Mouse (Mus musculus): ENCODE data around the gene Hnf4a. TPM values are rescaled to one million over a fixed set of nuclear protein-coding genes. Genes with fewer than 3 reads are reported as not detected.

The Hnf4a gene
- polyA plus RNA-seq, 1 experiment = 0.01 TPM

GRCm38 (mm10) chr2:163503191-163503590, 3.4 kb upstream of the Hnf4a start:
- TF ChIP-seq GATA1 (IDR thresholded peaks at IDR 0.05; ENCODE audit: low read length) (no peak), TAL1 (IDR thresholded peaks at IDR 0.05; ENCODE audit: low read length) (no peak)
- no peak overlapping the region for H3K4me3 ChIP-seq (replicated peaks)
- no peaks in the 10 kb centered on the region for H3K27me3 ChIP-seq (ENCODE audit: control insufficient read depth)
- no peaks in the 10 kb centered on the region for H3K9me3 ChIP-seq (ENCODE audit: control insufficient read depth, low read length)
- no peaks in the 10 kb centered on the region for H3K4me1 ChIP-seq (ENCODE audit: control insufficient read depth)
- H3K36me3 ChIP-seq (ENCODE audit: control insufficient read depth) = no peaks in the 10 kb centered on the region

GRCm38 (mm10) chr2:163525761-163526243, 19.2 kb downstream of the Hnf4a start:
- Histone ChIP-seq H3K27me3 (ENCODE audit: control insufficient read depth) (no peaks in the 10 kb centered on the region), H3K9me3 (ENCODE audit: control insufficient read depth, low read length) (no peaks in the 10 kb centered on the region), H3K4me1 (ENCODE audit: control insufficient read depth) (no peaks in the 10 kb centered on the region), H3K36me3 (ENCODE audit: control insufficient read depth) (no peaks in the 10 kb centered on the region), H3K4me3 (replicated peaks) (no peak overlapping the region)
- TF ChIP-seq TAL1 (IDR thresholded peaks at IDR 0.05; ENCODE audit: low read length) (no peak), GATA1 (IDR thresholded peaks at IDR 0.05; ENCODE audit: low read length) (no peak)

GRCm38 (mm10) chr2:163527497-163527896, 20.9 kb downstream of the Hnf4a start:
- Histone ChIP-seq H3K27me3 (ENCODE audit: control insufficient read depth) (no peaks in the 10 kb centered on the region), H3K4me1 (ENCODE audit: control insufficient read depth) (no peaks in the 10 kb centered on the region), H3K4me3 (replicated peaks) (no peak overlapping the region), H3K9me3 (ENCODE audit: control insufficient read depth, low read length) (no peaks in the 10 kb centered on the region), H3K36me3 (ENCODE audit: control insufficient read depth) (no peaks in the 10 kb centered on the region)
- TF ChIP-seq GATA1 (IDR thresholded peaks at IDR 0.05; ENCODE audit: low read length) (no peak), TAL1 (IDR thresholded peaks at IDR 0.05; ENCODE audit: low read length) (no peak)

GRCm38 (mm10) chr2:163530418-163530817, 23.8 kb downstream of the Hnf4a start:
- Histone ChIP-seq H3K27me3 (ENCODE audit: control insufficient read depth) (peaks cover 2% of the 10 kb centered on the region; the same call in 1 of the 2 replicates), H3K4me3 (replicated peaks) (no peak overlapping the region), H3K4me1 (ENCODE audit: control insufficient read depth) (peaks cover 4% of the 10 kb centered on the region), H3K9me3 (ENCODE audit: control insufficient read depth, low read length) (no peaks in the 10 kb centered on the region), H3K36me3 (ENCODE audit: control insufficient read depth) (no peaks in the 10 kb centered on the region; the same call in 1 of the 2 replicates)
- TF ChIP-seq TAL1 (IDR thresholded peaks at IDR 0.05; ENCODE audit: low read length) (no peak), GATA1 (IDR thresholded peaks at IDR 0.05; ENCODE audit: low read length) (no peak)

- Histone ChIP-seq H3K4me1 (ENCODE audit: control insufficient read depth) (peaks cover 4% of the 10 kb centered on the region), H3K4me3 (replicated peaks) (no peak overlapping the region)
Observed at GRCm38 (mm10) chr2:163531917-163532316, 25.3 kb downstream of the Hnf4a start.

GRCm38 (mm10) chr2:163533226-163533625, 26.6 kb downstream of the Hnf4a start:
- peaks cover 4% of the 10 kb centered on the region for H3K4me1 ChIP-seq (ENCODE audit: control insufficient read depth)
- no peak for TF ChIP-seq TAL1 (IDR thresholded peaks at IDR 0.05; ENCODE audit: low read length)
- no peak for TF ChIP-seq GATA1 (IDR thresholded peaks at IDR 0.05; ENCODE audit: low read length)
- H3K9me3 ChIP-seq (ENCODE audit: control insufficient read depth, low read length) = no peaks in the 10 kb centered on the region
- H3K36me3 ChIP-seq (ENCODE audit: control insufficient read depth) = no peaks in the 10 kb centered on the region; the same call in 1 of the 2 replicates
- no peak overlapping the region for H3K4me3 ChIP-seq (replicated peaks)
- H3K27me3 ChIP-seq (ENCODE audit: control insufficient read depth) = peaks cover 2% of the 10 kb centered on the region; the same call in 1 of the 2 replicates

More at GRCm38 (mm10) chr2:163531917-163532316, 25.3 kb downstream of the Hnf4a start:
- Histone ChIP-seq H3K36me3 (ENCODE audit: control insufficient read depth) (no peaks in the 10 kb centered on the region; the same call in 1 of the 2 replicates), H3K9me3 (ENCODE audit: control insufficient read depth, low read length) (no peaks in the 10 kb centered on the region), H3K27me3 (ENCODE audit: control insufficient read depth) (peaks cover 2% of the 10 kb centered on the region; the same call in 1 of the 2 replicates)
- no peak for TF ChIP-seq TAL1 (IDR thresholded peaks at IDR 0.05; ENCODE audit: low read length)
- no peak for TF ChIP-seq GATA1 (IDR thresholded peaks at IDR 0.05; ENCODE audit: low read length)

GRCm38 (mm10) chr2:163534958-163535524, 28.4 kb downstream of the Hnf4a start:
- TF ChIP-seq GATA1 (IDR thresholded peaks at IDR 0.05; ENCODE audit: low read length) (no peak), TAL1 (IDR thresholded peaks at IDR 0.05; ENCODE audit: low read length) (no peak)
- Histone ChIP-seq H3K4me3 (replicated peaks) (no peak overlapping the region), H3K9me3 (ENCODE audit: control insufficient read depth, low read length) (no peaks in the 10 kb centered on the region), H3K36me3 (ENCODE audit: control insufficient read depth) (no peaks in the 10 kb centered on the region; the same call in 1 of the 2 replicates), H3K4me1 (ENCODE audit: control insufficient read depth) (peaks cover 4% of the 10 kb centered on the region), H3K27me3 (ENCODE audit: control insufficient read depth) (peaks cover 2% of the 10 kb centered on the region; the same call in 1 of the 2 replicates)

GRCm38 (mm10) chr2:163537443-163537842, 30.8 kb downstream of the Hnf4a start:
- Histone ChIP-seq H3K9me3 (ENCODE audit: control insufficient read depth, low read length) (no peaks in the 10 kb centered on the region), H3K4me3 (replicated peaks) (no peak overlapping the region), H3K36me3 (ENCODE audit: control insufficient read depth) (no peaks in the 10 kb centered on the region; the same call in 1 of the 2 replicates), H3K4me1 (ENCODE audit: control insufficient read depth) (peaks cover 6% of the 10 kb centered on the region), H3K27me3 (ENCODE audit: control insufficient read depth) (peaks cover 2% of the 10 kb centered on the region; the same call in 1 of the 2 replicates)
- TF ChIP-seq TAL1 (IDR thresholded peaks at IDR 0.05; ENCODE audit: low read length) (no peak), GATA1 (IDR thresholded peaks at IDR 0.05; ENCODE audit: low read length) (no peak)

GRCm38 (mm10) chr2:163538410-163538809, 31.8 kb downstream of the Hnf4a start:
- Histone ChIP-seq H3K27me3 (ENCODE audit: control insufficient read depth) (peaks cover 2% of the 10 kb centered on the region; the same call in 1 of the 2 replicates), H3K36me3 (ENCODE audit: control insufficient read depth) (no peaks in the 10 kb centered on the region; the same call in 1 of the 2 replicates), H3K4me3 (replicated peaks) (no peak overlapping the region), H3K9me3 (ENCODE audit: control insufficient read depth, low read length) (no peaks in the 10 kb centered on the region), H3K4me1 (ENCODE audit: control insufficient read depth) (peaks cover 6% of the 10 kb centered on the region)
- TF ChIP-seq GATA1 (IDR thresholded peaks at IDR 0.05; ENCODE audit: low read length) (no peak), TAL1 (IDR thresholded peaks at IDR 0.05; ENCODE audit: low read length) (no peak)
